Mouse (Mus musculus): ENCODE data around the gene C77080. TPM values are rescaled to one million over a fixed set of nuclear protein-coding genes. Genes with fewer than 3 reads are reported as not detected.

The C77080 gene
- total and polyA plus RNA-seq, 2 experiments, result 8.9 to 60.7 TPM

GRCm38 (mm10) chr4:129197514-129197913, 63.7 kb downstream of the C77080 start:
- Histone ChIP-seq H3K4me3 (ENCODE audit: insufficient read depth, low read depth, low read length) (no peak overlapping the region), H3K27me3 (ENCODE audit: control insufficient read depth, insufficient read depth, low read length) (no peaks in the 10 kb centered on the region), H3K4me1 (ENCODE audit: control insufficient read depth, insufficient read depth, low read length) (peaks cover 8% of the 10 kb centered on the region; the same call in 1 of the 2 replicates), H3K36me3 (ENCODE audit: control insufficient read depth, insufficient read depth, low read length) (peaks cover 19% of the 10 kb centered on the region), H3K79me2 (ENCODE audit: control insufficient read depth, insufficient read depth, low read length) (peaks cover 6% of the 10 kb centered on the region; the same call in 1 of the 2 replicates), H3K27ac (replicated peaks; ENCODE audit: insufficient read depth, low read depth, low read length) (no peak overlapping the region), H3K9ac (ENCODE audit: low read depth, low read length) (no peak overlapping the region)
- no peak for DNase-seq (ENCODE audit: extremely low read depth, low read depth, low spot score)
- TF ChIP-seq POLR2A (IDR thresholded peaks at IDR 0.05; ENCODE audit: extremely low read depth, insufficient read depth, low read length), result no peak
- no peak for TF ChIP-seq CTCF (IDR thresholded peaks at IDR 0.05; ENCODE audit: low read depth, low read length)
- 98% methylated on average over 6 of the region's 6 CpGs for WGBS

GRCm38 (mm10) chr4:129194280-129194679, 66.9 kb downstream of the C77080 start:
- Histone ChIP-seq H3K27me3 (ENCODE audit: control insufficient read depth, insufficient read depth, low read length) (no peaks in the 10 kb centered on the region), H3K4me3 (ENCODE audit: insufficient read depth, low read depth, low read length) (no peak overlapping the region), H3K4me1 (ENCODE audit: control insufficient read depth, insufficient read depth, low read length) (peaks cover 17% of the 10 kb centered on the region; the same call in 1 of the 2 replicates), H3K27ac (replicated peaks; ENCODE audit: insufficient read depth, low read depth, low read length) (no peak overlapping the region; the same call in 1 of the 2 replicates), H3K79me2 (ENCODE audit: control insufficient read depth, insufficient read depth, low read length) (peaks cover 17% of the 10 kb centered on the region; the same call in 1 of the 2 replicates), H3K36me3 (ENCODE audit: control insufficient read depth, insufficient read depth, low read length) (peaks cover 14% of the 10 kb centered on the region), H3K9ac (ENCODE audit: low read depth, low read length) (no peak overlapping the region)
- TF ChIP-seq CTCF (IDR thresholded peaks at IDR 0.05; ENCODE audit: low read depth, low read length) (no peak), POLR2A (IDR thresholded peaks at IDR 0.05; ENCODE audit: extremely low read depth, insufficient read depth, low read length) (no peak)
- peak; percentile 65 for DNase-seq (ENCODE audit: extremely low read depth, low read depth, low spot score)
- WGBS, result 26% methylated on average over 1 of the region's 1 CpGs

GRCm38 (mm10) chr4:129191691-129192090, 69.5 kb downstream of the C77080 start:
- TF ChIP-seq CTCF (IDR thresholded peaks at IDR 0.05; ENCODE audit: low read depth, low read length) (no peak), POLR2A (IDR thresholded peaks at IDR 0.05; ENCODE audit: extremely low read depth, insufficient read depth, low read length) (no peak)
- H3K4me1 ChIP-seq (ENCODE audit: control insufficient read depth, insufficient read depth, low read length), result peaks cover 17% of the 10 kb centered on the region; the same call in 1 of the 2 replicates
- no peak overlapping the region for H3K27ac ChIP-seq (replicated peaks; ENCODE audit: insufficient read depth, low read depth, low read length)
- no peak for DNase-seq (ENCODE audit: extremely low read depth, low read depth, low spot score)
- H3K9ac ChIP-seq (ENCODE audit: low read depth, low read length), result 0 out of 2 replicates have a peak overlapping the region, but pooled peaks have one; percentile 4
- H3K4me3 ChIP-seq (ENCODE audit: insufficient read depth, low read depth, low read length), result no peak overlapping the region
- peaks cover 4% of the 10 kb centered on the region; the same call in 1 of the 2 replicates for H3K36me3 ChIP-seq (ENCODE audit: control insufficient read depth, insufficient read depth, low read length)
- H3K27me3 ChIP-seq (ENCODE audit: control insufficient read depth, insufficient read depth, low read length), result no peaks in the 10 kb centered on the region
- peaks cover 24% of the 10 kb centered on the region; the same call in 1 of the 2 replicates for H3K79me2 ChIP-seq (ENCODE audit: control insufficient read depth, insufficient read depth, low read length)
- 47% methylated on average over 5 of the region's 5 CpGs for WGBS

GRCm38 (mm10) chr4:129190538-129190937, 70.7 kb downstream of the C77080 start:
- Histone ChIP-seq H3K27me3 (ENCODE audit: control insufficient read depth, insufficient read depth, low read length) (no peaks in the 10 kb centered on the region), H3K36me3 (ENCODE audit: control insufficient read depth, insufficient read depth, low read length) (no peaks in the 10 kb centered on the region; the same call in 1 of the 2 replicates), H3K9ac (ENCODE audit: low read depth, low read length) (peak overlapping the region; percentile 77), H3K4me3 (ENCODE audit: insufficient read depth, low read depth, low read length) (peak overlapping the region; percentile 82), H3K79me2 (ENCODE audit: control insufficient read depth, insufficient read depth, low read length) (peaks cover 24% of the 10 kb centered on the region; the same call in 1 of the 2 replicates), H3K27ac (replicated peaks; ENCODE audit: insufficient read depth, low read depth, low read length) (peak overlapping the region; percentile 86), H3K4me1 (ENCODE audit: control insufficient read depth, insufficient read depth, low read length) (peaks cover 17% of the 10 kb centered on the region; the same call in 1 of the 2 replicates)
- DNase-seq (ENCODE audit: extremely low read depth, low read depth, low spot score), result peak; percentile 52
- no peak for TF ChIP-seq CTCF (IDR thresholded peaks at IDR 0.05; ENCODE audit: low read depth, low read length)
- WGBS, result under 1% methylated on average over 12 of the region's 12 CpGs

- Histone ChIP-seq H3K79me2 (ENCODE audit: control insufficient read depth, insufficient read depth, low read length) (peaks cover 24% of the 10 kb centered on the region; the same call in 1 of the 2 replicates), H3K9ac (ENCODE audit: low read depth, low read length) (peak within 1 kb of the TSS; percentile 88), H3K27me3 (ENCODE audit: control insufficient read depth, insufficient read depth, low read length) (no peaks in the 10 kb centered on the region), H3K4me1 (ENCODE audit: control insufficient read depth, insufficient read depth, low read length) (peaks cover 17% of the 10 kb centered on the region; the same call in 1 of the 2 replicates), H3K27ac (replicated peaks; ENCODE audit: insufficient read depth, low read depth, low read length) (peak within 1 kb of the TSS; percentile 86), H3K4me3 (ENCODE audit: insufficient read depth, low read depth, low read length) (peak within 1 kb of the TSS; percentile 96), H3K36me3 (ENCODE audit: control insufficient read depth, insufficient read depth, low read length) (no peaks in the 10 kb centered on the region)
- TF ChIP-seq CTCF (IDR thresholded peaks at IDR 0.05; ENCODE audit: low read depth, low read length) (no peak), POLR2A (IDR thresholded peaks at IDR 0.05; ENCODE audit: extremely low read depth, insufficient read depth, low read length) (0 out of 2 replicates have a peak, but pooled peaks have one; percentile 51)
- WGBS, result under 1% methylated on average over 57 of the region's 58 CpGs
- peak; percentile 93 for DNase-seq (ENCODE audit: extremely low read depth, low read depth, low spot score)
Observed at GRCm38 (mm10) chr4:129189542-129190519, 71.4 kb downstream of the C77080 start, which contains the start of the genes S100pbp and Yars. S100pbp (minus strand) TSS chr4:129189727. Yars (plus strand) TSS chr4:129189760.
